Mouse (Mus musculus) cerebellum, postnatal 4 days (tissue): ENCODE measurements around the gene Sh2d1b2.
"Not testable (repeated sequence)": the region's sequence is repeated elsewhere in the genome, so short reads cannot be mapped to it uniquely, and the experiment has no call there.

ENCODE experiments used
- DNase-seq, 2 experiments: peaks; one replicate each; pipeline ENCODE4 v3.0.0; 2022; ENCODE audit warnings: low spot score in 2 of 2, mixed read lengths in 1 of 2

Sh2d1b2 gene

GRCm38 (mm10) chr1:170232688-170233087, at the start of gene Sh2d1b2:
Gene Sh2d1b2, plus strand, starts transcription at chr1:170232749.
- DNase-seq, result not testable (repeated sequence)

DNA sequence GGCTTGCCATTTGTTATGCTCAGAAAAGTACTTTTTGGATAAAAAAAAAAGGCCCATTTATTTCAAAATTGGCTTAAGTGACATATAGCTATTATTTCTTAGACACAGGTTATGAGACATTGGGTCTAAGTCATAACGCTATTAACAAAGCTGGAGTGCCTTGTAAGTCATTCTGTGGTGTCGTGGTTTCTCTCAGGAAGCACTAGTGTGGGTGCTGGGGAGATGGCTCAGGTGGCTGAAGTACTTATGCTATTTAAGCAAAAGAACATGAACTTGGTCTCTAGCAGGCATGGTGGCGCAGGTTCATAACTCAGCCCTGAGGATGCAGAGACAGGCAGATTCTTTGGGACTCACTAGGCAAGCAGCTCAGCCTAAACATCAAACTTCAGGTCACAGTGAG, 47.4 kb upstream of the Sh2d1b2 start:
- DNase-seq, result no peak

- DNase-seq, result no peak
Observed at GRCm38 (mm10) chr1:170186531-170186930, 46.0 kb upstream of the Sh2d1b2 start.

- no peak for DNase-seq
Observed at GRCm38 (mm10) chr1:170188601-170189000, 43.9 kb upstream of the Sh2d1b2 start.

DNA sequence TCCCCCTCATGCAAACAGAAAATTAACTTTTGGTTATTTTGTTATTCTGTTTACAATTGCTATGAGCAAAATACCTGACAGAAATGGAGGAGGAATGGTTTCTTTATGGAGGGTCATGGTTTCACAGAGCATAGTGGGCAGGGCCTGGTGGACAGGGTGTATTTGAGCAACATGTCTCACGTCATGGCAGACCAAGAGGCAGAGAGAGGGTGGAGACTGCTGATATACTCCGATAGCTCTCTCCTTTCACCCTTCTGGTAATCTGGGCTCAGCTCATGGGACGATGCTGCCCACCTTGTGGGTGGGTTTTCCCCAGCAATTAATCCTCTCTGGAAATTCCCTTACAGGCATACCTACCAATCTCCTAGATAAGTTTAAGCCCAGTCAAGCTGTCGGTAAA, 42.3 kb upstream of the Sh2d1b2 start:
- no peak for DNase-seq

DNA sequence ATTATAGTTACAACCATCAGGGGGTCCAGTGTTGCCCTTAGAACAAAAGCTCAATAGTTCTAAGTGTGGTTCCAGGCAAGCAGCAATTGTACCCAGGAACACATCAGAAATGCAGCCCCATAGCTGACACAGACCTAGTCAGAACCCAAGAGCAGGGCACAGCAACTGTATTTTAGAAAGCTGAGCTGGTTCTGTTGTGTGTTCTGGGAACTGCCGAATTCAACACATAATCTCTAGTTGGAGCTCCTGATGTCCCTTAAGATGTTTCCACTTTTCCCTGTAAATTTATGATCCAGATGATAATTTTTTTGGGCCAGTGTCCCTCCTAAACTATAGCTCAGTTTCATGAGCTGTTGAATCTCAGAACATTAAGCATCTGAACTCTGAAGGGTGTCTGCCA, 40.6 kb upstream of the Sh2d1b2 start:
- DNase-seq, result no peak

DNA sequence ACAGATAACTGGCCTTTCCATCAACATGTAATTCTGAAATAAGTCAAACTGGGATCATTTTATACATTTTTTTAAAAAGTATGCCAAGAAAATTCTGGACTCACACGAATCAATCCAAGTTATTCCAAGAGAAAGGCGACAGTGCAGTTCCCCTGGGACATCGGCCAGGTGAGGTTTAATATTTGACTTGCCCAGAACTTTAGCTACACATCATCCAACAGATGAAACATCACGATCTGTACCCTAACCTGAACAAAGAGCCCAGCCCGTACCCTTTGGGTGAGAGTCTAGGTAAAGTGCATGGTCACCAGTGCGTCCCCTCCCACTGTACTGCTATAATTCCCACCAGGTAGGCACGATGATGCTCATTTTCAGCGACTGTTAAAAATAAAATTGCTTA, 36.3 kb upstream of the Sh2d1b2 start:
- DNase-seq, result no peak

GRCm38 (mm10) chr1:170200379-170200778, 32.2 kb upstream of the Sh2d1b2 start:
- DNase-seq, result peak in 1 of 2 experiments; percentile 12

GRCm38 (mm10) chr1:170206395-170206794, 26.2 kb upstream of the Sh2d1b2 start:
- DNase-seq, result no peak

DNA sequence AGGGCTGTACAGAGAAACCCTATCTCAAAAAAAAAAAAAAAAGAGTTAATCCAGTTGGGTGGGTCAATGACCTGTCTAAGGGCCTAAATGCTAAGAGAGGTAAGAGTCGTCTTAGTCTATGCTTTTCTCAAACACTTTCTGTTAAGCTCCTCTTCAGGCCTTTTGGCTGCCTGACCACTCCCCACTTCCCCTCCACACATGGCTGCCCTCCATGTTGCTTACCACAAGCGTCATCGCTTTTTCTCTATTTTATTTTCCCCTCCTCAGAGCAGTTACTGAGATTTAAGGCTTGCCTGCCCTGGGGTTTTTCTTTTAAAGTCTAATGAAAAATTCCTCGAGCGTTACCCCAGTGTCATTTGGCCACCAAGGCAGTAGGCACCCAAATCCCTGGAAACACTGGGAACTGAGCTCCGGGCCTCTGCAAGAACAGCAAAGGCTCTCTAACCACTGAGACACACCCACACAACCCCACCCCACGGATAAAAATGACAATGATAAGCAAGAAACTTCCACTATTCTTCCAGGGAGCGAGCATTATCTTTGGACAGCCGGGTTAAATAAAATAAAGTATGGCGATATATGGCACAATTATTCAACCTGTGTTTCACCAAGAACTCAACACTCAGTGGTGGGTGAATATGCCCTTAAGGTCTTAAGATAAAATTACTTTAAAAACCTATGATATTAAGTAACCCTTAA, 19.2 kb upstream of the Sh2d1b2 start:
- no peak for DNase-seq

DNA sequence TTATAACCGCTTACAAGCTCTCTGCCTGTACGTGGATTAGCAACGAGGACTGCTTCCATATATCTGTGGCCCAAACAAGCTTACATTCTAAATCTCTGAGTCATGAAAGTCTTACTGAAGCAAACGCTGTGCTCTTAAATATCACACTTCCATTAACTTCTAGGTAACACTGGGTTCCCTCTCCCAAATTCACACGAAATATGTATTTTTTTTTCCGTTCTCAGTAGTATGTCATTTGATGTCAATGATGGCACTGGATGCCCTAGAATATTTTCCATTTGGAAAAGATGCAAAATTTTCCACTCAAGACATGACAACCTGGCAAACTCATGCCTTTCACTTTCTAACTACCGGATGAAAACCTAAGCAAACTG, 18.2 kb upstream of the Sh2d1b2 start:
- no peak for DNase-seq

DNA sequence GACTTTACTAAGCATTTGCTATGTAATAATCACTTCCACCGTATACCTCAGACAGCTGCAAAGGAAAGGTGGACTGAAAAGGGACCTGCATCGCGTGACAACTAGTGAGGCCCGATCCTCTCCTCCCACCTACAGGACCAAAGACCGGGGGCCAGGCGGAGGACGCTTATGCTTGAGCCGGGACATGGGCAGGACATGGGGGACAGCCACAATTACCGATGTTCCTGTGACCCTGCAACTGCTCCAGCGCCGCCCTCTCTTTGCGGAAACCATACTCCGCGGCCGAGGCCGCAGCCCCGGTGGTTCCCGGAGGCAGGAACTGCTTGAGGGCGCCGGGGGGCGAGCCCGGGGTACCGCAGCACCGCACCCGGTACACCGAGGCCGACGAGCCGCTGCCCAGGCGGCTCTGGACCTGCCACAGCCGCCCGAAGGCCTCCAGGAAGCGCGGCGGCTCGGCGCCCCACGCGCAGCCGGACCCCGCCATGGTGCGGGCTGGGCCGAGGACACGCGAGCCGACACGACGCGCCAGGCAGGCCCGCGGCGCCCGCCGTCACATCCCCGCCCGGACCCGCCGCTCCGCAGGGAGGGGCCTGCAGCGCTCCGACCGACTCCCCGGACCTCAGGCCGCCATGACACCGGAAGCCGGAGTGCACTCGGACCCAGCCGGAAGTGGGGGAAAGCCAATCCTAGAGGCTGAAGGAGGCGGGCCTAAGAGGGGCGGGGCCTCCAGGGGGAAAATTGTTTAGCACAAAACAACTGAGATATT, 17.6 kb upstream of the Sh2d1b2 start, which contains the start of gene Uhmk1:
TSS of gene Uhmk1 (minus strand) at position 641 of the 766 bp plus-strand sequence.
- peak; percentile 66 to 82 for DNase-seq

- no peak for DNase-seq
Observed at GRCm38 (mm10) chr1:170215590-170215989, 17.0 kb upstream of the Sh2d1b2 start.

- DNase-seq, result no peak
Observed at GRCm38 (mm10) chr1:170218091-170218884, 14.3 kb upstream of the Sh2d1b2 start.

- DNase-seq, result no peak
Observed at GRCm38 (mm10) chr1:170220351-170220750, 12.2 kb upstream of the Sh2d1b2 start.

GRCm38 (mm10) chr1:170223276-170223675, 9.3 kb upstream of the Sh2d1b2 start:
- DNase-seq, result no peak

DNA sequence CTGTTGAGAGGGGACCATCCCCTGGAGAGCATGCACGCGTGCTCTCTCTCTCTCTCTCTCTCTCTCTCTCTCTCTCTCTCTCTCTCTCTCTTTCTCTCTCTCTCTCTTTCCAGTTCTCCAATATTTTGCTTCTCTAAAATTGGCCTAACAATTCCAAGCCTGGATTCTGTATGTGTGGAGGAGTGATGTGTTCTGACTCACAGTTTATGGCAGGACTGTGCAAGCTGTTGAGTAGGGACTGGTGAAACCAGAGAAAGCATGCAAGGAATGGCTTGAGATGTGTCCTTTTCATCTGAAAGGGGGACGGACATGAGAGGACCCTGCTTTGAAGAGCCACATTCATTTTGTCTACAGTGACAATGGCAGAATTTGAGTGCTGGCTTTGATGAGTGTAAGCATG, 12.5 kb downstream of the Sh2d1b2 start:
- DNase-seq, result no peak

- DNase-seq, result no peak
Observed at GRCm38 (mm10) chr1:170254893-170255559, 22.5 kb downstream of the Sh2d1b2 start.

- DNase-seq, result peak; percentile 62 to 72
Observed at GRCm38 (mm10) chr1:170255560-170255910, 23.0 kb downstream of the Sh2d1b2 start.

- no peak for DNase-seq
Observed at GRCm38 (mm10) chr1:170270281-170270680, 37.7 kb downstream of the Sh2d1b2 start.

DNA sequence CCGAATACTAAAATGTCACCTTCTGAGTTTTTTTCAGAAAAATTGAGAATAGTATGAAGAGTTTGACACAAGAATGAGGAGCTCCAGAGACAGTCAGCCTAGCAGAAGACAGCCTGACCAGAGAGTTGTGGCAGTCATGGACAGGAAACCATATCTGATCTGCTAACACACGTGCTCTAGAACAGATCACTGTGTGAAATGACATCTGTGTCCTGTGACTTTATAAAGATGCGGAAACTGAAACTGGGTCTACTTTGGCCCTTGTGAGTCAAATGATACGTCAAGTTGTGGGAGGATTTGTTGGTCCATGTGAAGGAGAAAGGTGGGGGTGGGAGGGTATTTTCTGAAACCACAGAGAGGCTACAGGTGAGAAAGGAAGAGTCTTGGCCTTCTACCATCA, 38.1 kb downstream of the Sh2d1b2 start:
- no peak for DNase-seq

- no peak for DNase-seq
Observed at GRCm38 (mm10) chr1:170273252-170273651, 40.7 kb downstream of the Sh2d1b2 start.
